Mouse (Mus musculus): ENCODE data around the gene Plcl1.
"Not testable (repeated sequence)": the region's sequence is repeated elsewhere in the genome, so short reads cannot be mapped to it uniquely, and the experiment has no call there.

Plcl1 gene

GRCm38 (mm10) chr1:55445043-55445688, 39.4 kb downstream of the Plcl1 start:
- no peak for DNase-seq

- no peak for DNase-seq
Observed at GRCm38 (mm10) chr1:55445689-55446044, 39.9 kb downstream of the Plcl1 start.

GRCm38 (mm10) chr1:55446273-55446672, 40.6 kb downstream of the Plcl1 start:
- DNase-seq: no peak

GRCm38 (mm10) chr1:55446876-55447275, 41.2 kb downstream of the Plcl1 start:
- DNase-seq: no peak

GRCm38 (mm10) chr1:55447661-55448060, 41.9 kb downstream of the Plcl1 start:
- no peak for DNase-seq

GRCm38 (mm10) chr1:55448104-55448503, 42.4 kb downstream of the Plcl1 start:
- DNase-seq: no peak

- no peak for DNase-seq
Observed at GRCm38 (mm10) chr1:55449779-55450178, 44.1 kb downstream of the Plcl1 start.

- DNase-seq: no peak
Observed at GRCm38 (mm10) chr1:55454119-55454518, 48.4 kb downstream of the Plcl1 start.

GRCm38 (mm10) chr1:55462301-55462700, 56.6 kb downstream of the Plcl1 start:
- no peak for DNase-seq

GRCm38 (mm10) chr1:55473756-55474155, 68.0 kb downstream of the Plcl1 start:
- DNase-seq: no peak

- no peak for DNase-seq
Observed at GRCm38 (mm10) chr1:55474976-55475375, 69.3 kb downstream of the Plcl1 start.

GRCm38 (mm10) chr1:55487371-55487770, 81.7 kb downstream of the Plcl1 start:
- DNase-seq: not testable (repeated sequence)

- DNase-seq: no peak
Observed at GRCm38 (mm10) chr1:55488261-55488660, 82.5 kb downstream of the Plcl1 start.

GRCm38 (mm10) chr1:55489355-55489754, 83.6 kb downstream of the Plcl1 start:
- no peak for DNase-seq

- DNase-seq: no peak
Observed at GRCm38 (mm10) chr1:55499872-55500271, 94.2 kb downstream of the Plcl1 start.

GRCm38 (mm10) chr1:55500981-55501682, 95.4 kb downstream of the Plcl1 start:
- DNase-seq: no peak

- no peak for DNase-seq
Observed at GRCm38 (mm10) chr1:55505811-55506210, 100.1 kb downstream of the Plcl1 start.

GRCm38 (mm10) chr1:55507061-55507460, 101.3 kb downstream of the Plcl1 start:
- no peak for DNase-seq

GRCm38 (mm10) chr1:55509587-55509986, 103.9 kb downstream of the Plcl1 start:
- DNase-seq: no peak

GRCm38 (mm10) chr1:55512165-55512564, 106.4 kb downstream of the Plcl1 start:
- no peak for DNase-seq

GRCm38 (mm10) chr1:55512799-55513198, 107.1 kb downstream of the Plcl1 start:
- not testable (repeated sequence) for DNase-seq

- DNase-seq: no peak
Observed at GRCm38 (mm10) chr1:55517182-55517581, 111.5 kb downstream of the Plcl1 start.

GRCm38 (mm10) chr1:55523966-55524365, 118.2 kb downstream of the Plcl1 start:
- DNase-seq: no peak

- DNase-seq: no peak
Observed at GRCm38 (mm10) chr1:55525100-55525499, 119.4 kb downstream of the Plcl1 start.

GRCm38 (mm10) chr1:55525748-55526147, 120.0 kb downstream of the Plcl1 start:
- no peak for DNase-seq
